Mouse (Mus musculus): ENCODE results near the gene Mettl7a1. TPM values are rescaled to one million over a fixed set of nuclear protein-coding genes. Genes with fewer than 3 reads are reported as not detected.
A peak's percentile ranks its signal among the peaks of the same experiment; 100 is the strongest.
"Not testable (repeated sequence)": the region's sequence is repeated elsewhere in the genome, so short reads cannot be mapped to it uniquely, and the experiment has no call there.

Mettl7a1 gene
- 10 to 100 TPM; 33.7 to 40.8 TPM for total RNA-seq (2021)

GRCm38 (mm10) chr15:100304019-100304991 lies at the start of gene Mettl7a1:
TSS of gene Mettl7a1 (plus strand) at chr15:100304140.
- peak; percentile 78 to 82 for DNase-seq

- DNase-seq: no peak
Observed at GRCm38 (mm10) chr15:100256386-100256785, 47.6 kb upstream of the Mettl7a1 start.

- no peak for DNase-seq
Observed at GRCm38 (mm10) chr15:100257305-100257704, 46.6 kb upstream of the Mettl7a1 start.

- no peak for DNase-seq
Observed at GRCm38 (mm10) chr15:100258646-100259425, 45.1 kb upstream of the Mettl7a1 start.

- not testable (repeated sequence) for DNase-seq
Observed at GRCm38 (mm10) chr15:100260351-100260750, 43.6 kb upstream of the Mettl7a1 start.

GRCm38 (mm10) chr15:100263246-100263905 lies 40.6 kb upstream of the Mettl7a1 start:
- peak in 1 of 2 experiments; percentile 4 for DNase-seq

GRCm38 (mm10) chr15:100265586-100266325 lies 38.2 kb upstream of the Mettl7a1 start:
- DNase-seq: no peak

- no peak for DNase-seq
Observed at GRCm38 (mm10) chr15:100268916-100269315, 35.0 kb upstream of the Mettl7a1 start.

- no peak for DNase-seq
Observed at GRCm38 (mm10) chr15:100269776-100270175, 34.2 kb upstream of the Mettl7a1 start.

GRCm38 (mm10) chr15:100270609-100271008 lies 33.3 kb upstream of the Mettl7a1 start:
- not testable (repeated sequence) for DNase-seq

GRCm38 (mm10) chr15:100271411-100271810 lies 32.5 kb upstream of the Mettl7a1 start:
- no peak for DNase-seq

GRCm38 (mm10) chr15:100273791-100274308 lies 30.1 kb upstream of the Mettl7a1 start:
- DNase-seq: not testable (repeated sequence)

GRCm38 (mm10) chr15:100274790-100275559 lies 29.0 kb upstream of the Mettl7a1 start:
- DNase-seq: no peak

GRCm38 (mm10) chr15:100276403-100276802 lies 27.5 kb upstream of the Mettl7a1 start:
- no peak for DNase-seq

- no peak for DNase-seq
Observed at GRCm38 (mm10) chr15:100277586-100277985, 26.4 kb upstream of the Mettl7a1 start.

GRCm38 (mm10) chr15:100280626-100281025 lies 23.3 kb upstream of the Mettl7a1 start, which contains the start of gene Tmprss12:
TSS of gene Tmprss12 (plus strand) at chr15:100280837.
- no peak for DNase-seq

GRCm38 (mm10) chr15:100288980-100289379 lies 15.0 kb upstream of the Mettl7a1 start:
- DNase-seq: no peak

GRCm38 (mm10) chr15:100290858-100291257 lies 13.1 kb upstream of the Mettl7a1 start:
- peak in 1 of 2 experiments; percentile 26 for DNase-seq

GRCm38 (mm10) chr15:100292326-100292725 lies 11.6 kb upstream of the Mettl7a1 start:
- DNase-seq: no peak

- DNase-seq: no peak
Observed at GRCm38 (mm10) chr15:100297856-100298255, 6.1 kb upstream of the Mettl7a1 start.

- DNase-seq: no peak
Observed at GRCm38 (mm10) chr15:100300499-100300898, 3.4 kb upstream of the Mettl7a1 start.

Measured in layer of hippocampus, postnatal 36 days (tissue).